Mouse (Mus musculus) MN1 (cell line): ENCODE measurements at regions not wholly inside any gene's neighbourhood (a gene's known extent, or its start where the extent isn't known, plus 50 kb on each side); places are given as distances from the start of the nearest gene placed in this dataset.
"Not testable (repeated sequence)": the region's sequence is repeated elsewhere in the genome, so short reads cannot be mapped to it uniquely, and the experiment has no call there.

Source experiments
- DNase-seq: peaks from one replicate; pipeline ENCODE4 v3.0.0-alpha.2; 2016; ENCODE audit warnings: low spot score

DNA sequence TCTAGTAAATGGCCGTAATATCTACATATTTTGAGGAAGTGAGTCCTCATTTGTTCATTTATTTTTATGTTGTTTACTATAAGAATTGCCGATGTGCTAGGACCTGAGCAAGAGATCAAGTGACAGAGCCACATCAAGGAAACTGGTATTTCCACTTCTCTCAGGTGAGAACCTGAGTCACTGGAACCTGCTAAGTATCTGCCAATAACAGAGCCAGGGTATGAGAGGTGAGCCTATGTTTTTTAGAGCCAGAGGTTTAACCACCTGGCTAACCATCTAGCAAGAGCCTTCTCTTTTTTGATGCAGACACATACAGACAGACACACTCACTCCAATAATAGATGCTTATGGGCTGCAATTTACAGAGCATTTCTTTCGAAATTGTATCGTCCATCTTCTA is 101.2 kb upstream of the Fam78b start:
- no peak for DNase-seq

DNA sequence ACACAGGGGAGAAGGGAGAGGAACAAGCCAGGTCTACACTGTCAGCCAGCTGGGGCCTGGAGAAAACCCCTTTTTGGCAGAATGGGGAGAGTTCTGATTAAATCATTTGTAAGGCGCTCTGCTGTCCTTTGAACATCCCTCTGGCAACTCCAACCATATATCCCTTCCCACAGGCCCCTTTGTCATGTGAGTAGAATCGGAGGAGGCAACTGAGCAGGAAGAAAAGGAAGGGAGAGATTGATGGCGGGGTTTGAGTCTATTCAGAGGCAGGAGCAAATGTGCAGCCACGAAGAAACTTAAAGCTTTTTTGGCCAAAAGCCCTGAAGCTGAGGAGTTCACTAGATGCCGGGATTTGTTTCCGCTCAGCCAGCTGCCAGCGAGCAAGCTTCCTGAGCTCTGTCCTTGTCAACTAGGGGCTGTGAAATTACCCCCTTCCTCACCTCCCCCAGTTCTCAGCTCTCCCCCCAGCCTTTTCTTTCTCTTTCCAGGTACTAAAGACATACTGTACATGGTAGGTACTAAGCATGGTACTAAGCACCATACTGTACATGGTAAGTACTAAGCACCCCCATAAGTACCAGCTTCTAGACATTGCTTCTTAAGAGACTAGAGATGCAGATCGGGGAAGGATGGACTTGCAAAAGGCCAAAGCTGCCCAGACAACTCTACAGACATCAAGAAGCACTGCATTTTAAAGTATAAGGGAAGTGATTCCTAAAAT is 100.6 kb upstream of the Fam78b start:
- no peak for DNase-seq

DNA sequence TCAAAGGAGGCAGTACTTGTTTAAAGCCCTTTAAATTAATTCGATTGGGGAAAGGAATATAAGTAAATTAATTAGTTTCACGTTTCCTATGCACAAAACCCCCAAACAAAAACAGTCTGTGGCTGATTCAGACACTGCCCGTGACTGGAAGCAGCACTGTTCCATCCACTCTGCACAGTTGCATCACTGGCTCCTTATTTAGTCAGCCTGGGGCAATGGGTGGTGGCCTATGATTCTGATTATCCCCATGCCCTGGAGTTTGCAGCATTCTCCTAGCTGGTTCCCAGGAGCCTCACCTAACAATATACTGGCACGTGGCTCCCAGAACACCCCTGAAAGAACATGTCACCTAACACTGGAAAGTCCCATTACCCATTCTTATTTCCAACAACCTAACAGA is 99.6 kb upstream of the Fam78b start:
- no peak for DNase-seq

DNA sequence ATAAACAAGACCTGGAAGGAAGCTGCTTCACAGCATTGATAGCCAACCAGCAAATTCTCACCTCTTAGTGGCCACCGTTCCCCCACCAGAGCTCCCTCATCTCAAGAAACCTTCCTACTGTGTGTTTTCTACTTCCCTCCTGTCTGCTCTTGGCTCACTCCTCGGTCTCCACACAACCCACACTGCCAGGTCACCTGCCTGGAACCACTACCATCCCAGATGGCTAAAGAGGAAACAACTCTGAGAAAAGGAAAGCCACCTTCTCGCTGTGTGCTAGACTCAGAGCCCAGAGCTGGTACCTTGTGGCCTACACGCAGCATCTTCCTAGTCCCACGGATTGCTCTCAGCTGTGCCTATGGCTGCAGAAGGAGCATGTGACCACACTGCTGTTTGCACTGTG is 97.8 kb upstream of the Fam78b start:
- no peak for DNase-seq

DNA sequence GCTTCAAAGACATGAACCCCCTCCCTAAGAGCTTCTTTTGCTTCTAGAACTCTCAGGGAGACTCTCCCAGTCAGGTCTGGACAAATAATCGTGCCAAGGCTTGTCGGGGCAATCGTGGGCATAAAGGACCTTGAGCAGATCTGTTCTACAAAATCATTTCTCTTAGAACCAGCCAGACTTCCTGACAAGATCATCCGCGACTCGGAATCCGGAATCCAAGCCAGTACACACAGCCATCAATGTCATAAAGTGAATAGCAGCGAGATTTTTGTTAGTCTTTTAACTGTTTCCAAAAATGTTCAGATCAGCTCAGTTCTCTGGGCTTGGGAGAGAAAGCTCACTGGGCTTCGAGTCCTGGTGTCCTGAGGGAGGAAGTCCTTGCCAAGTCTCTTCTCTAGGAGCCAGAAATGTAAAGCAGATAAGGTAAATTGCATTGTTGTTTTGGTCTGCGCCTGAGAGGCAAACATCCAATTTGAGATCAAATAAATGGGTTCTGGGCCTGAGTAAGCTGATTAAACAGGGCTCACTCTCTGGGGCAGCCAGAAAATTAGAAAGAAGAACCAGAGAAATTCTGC is 92.9 kb upstream of the Fam78b start:
- DNase-seq: peak; percentile 57

DNA sequence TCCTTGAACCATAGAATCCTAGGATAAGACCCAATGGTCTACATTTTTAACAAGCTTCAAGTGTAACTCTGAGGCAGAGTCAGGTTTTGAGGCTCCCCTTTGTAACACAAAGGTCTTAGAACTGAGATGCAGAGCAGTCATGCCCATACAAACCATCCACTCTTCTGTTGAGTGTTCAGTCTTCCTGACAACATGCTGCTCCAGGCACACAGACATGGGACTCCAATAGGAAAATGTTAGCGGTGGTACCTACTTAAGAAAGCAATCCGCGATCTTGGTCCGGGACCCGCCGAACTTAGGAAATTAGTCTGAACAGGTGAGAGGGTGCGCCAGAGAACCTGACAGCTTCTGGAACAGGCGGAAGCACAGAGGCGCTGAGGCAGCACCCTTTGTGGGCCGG is 89.0 kb upstream of the Fam78b start:
- DNase-seq: not testable (repeated sequence)

DNA sequence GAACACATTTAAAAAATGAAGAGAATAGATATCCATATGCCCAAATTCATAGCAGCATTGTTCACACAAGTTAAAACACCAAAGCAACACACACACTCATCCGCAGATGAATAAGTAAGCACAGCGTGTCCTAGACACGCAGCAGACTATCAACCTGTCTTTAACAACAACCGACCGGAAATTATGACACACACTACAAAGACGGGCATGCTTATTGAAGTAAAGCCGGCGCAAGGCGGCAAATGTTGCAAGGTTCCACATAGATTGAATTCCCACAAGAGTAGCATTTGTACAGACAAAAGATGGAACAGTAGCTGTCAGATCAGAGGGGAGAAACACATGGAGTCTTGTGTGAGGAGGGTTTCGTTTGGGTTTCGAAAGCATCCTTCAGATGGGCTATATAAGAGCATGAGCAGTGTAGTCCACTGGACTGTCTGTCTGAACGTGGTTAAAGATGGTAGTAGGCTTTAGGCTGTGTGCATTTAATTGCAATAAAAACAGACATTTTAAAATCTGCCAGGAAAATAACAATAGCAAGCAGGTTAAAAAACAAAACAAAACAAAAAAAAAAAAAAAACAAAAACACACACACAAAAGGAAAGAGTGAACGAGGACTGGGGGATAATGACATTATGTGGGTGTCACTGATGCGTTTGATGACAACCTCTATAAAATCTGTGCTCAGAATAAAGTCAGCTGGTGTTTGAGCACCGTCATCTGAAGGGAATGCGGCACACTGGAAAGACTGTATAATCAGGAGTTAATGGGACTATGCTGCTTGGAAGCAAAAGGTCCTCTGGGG is 78.1 kb upstream of the Fam78b start:
- peak; percentile 67 for DNase-seq

DNA sequence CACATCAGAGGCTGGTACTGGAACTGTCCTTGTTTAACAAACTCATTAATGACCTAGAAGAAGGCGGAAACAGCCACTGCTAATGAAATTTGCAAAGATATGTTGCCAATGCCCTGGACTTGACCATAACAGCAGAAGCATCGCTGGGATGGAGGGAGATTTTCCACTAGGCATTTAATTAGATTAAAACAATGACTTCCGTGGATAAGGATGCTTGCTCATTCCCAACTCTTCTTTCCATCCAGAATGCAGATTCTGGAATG is 77.6 kb upstream of the Fam78b start:
- DNase-seq: peak; percentile 90

DNA sequence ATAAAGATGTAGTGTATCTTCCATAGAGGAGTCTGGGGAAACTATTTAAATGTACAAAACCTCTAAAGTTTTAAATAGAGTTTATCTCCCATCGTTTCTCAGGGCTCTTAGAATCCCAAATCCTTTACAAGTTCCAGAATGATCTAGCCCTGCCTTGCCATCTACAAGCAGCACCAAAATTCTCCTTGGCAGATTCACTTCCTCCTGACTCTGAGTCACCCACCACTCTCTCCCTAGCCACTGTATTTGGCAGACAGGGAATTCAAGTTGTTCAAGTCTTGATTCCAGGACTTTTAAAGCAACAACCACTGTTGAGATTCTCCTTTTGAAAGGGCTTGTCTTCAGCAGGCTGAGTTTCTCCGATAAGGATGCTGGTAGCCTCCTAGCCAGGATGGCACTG is 77.1 kb upstream of the Fam78b start:
- DNase-seq: peak; percentile 62

DNA sequence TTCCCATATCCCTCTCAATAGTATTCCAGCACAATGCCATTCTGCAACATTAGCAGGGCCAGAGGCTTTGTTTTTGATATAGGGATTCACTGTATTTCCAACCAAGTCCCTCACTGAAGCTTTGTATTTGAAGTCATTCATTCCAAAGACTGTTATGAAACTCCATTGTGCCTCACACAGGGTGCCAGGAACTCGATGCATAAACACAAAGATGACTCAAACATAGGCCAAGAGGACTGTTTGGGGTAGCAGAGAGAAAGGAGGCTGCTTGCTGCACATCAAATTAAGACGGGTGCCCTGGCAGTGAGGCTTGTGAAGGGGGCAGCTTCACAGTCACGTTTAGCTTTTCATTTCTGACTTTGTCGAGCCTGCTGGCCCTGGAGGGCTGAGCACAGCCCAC is 75.1 kb upstream of the Fam78b start:
- no peak for DNase-seq

DNA sequence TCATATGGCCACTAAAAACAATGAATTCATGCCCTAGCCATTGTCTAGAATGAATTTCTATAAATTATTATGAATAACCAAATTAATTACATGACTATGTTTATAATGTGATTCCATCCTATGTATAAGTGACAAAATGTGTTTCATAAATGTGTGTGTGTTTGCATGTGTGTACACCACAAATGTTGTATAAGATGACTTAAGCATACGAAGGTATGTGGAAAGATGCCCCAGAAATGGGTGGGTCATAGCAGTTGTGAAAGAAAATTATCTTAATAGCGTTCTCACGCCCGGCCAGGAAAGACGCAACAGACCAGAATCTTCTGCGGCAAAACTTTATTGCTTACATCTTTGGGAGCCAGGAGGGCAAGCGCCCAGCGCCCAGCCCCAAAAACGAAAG is 61.5 kb upstream of the Fam78b start:
- not testable (repeated sequence) for DNase-seq

DNA sequence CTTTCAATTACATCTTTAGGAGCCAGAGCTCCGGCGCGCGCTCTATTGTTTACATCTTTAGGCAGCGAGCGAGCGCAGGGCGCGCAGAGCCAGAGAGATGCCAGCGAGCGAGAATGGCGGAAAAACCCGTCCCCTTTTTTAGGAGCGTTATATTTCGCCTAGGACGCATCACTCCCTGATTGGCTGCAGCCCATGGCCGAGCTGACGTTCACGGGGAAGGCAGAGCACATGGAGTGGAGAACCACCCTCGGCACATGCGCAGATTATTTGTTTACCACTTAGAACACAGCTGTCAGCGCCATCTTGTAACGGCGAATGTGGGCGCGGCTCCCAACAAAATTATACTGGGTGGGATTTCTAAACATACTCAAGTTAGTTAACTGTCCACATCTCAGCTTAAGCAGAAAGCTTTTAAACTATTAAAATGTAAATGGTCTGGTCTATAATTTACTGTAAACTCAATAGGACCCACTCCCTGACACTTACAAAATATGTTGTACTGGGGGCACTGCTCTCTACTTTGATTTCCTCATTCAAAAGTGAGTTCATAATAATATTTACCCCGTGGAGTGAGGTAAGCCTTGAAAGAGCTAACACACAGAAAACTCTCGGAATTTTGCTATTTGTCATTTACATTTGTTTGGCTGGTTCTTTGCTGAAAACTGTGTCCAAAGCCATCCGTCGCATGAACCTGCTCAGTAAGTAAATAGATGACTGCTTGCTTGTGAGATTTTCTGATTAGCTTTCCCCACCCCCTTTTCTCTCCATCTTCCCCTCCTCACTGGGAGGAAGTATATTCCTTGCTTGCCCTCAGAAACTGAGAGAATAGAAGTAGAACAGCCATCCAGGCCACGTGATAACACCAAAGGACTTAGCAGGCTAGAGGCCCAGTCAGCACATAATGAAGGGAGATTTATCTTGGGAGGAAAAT is 60.8 kb upstream of the Fam78b start:
- not testable (repeated sequence) for DNase-seq

DNA sequence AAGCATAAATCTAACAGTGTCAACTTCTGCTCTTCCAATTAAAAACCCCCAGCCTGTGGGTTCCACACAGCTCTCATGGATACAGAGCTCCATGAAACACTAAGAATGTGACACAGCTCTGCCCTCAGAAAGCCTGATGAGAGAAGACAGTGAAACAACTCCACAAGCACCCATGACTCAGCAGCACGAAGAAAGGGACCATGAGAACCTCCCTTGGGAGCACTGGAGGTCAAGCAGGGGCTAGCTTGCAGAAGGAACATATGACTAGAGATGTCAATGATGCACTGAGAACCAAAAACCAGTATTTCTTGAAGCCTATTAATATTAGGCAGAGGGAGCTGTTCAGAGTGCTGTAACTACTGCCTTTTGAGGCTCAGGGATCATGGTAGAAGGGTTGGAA is 59.0 kb upstream of the Fam78b start:
- DNase-seq: peak; percentile 50

DNA sequence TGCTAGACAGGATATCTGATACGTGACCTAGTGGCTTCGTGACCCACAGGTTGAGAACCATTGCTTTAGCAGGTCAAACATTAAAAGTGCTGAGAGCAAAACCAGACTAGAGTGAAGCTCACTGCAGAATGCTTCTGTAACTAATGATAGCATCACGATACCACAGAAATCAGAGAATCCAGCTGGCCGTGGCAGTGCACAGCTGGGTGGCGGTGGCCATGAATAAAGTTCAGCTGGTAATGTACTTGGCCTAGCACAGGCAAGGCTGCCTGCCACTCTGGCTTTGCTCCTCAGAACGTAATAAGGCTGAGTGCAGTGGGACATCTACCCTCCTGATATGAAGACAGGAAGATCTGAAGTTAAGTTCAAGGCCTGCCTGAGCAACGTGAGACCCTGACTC is 56.7 kb upstream of the Fam78b start:
- DNase-seq: no peak

DNA sequence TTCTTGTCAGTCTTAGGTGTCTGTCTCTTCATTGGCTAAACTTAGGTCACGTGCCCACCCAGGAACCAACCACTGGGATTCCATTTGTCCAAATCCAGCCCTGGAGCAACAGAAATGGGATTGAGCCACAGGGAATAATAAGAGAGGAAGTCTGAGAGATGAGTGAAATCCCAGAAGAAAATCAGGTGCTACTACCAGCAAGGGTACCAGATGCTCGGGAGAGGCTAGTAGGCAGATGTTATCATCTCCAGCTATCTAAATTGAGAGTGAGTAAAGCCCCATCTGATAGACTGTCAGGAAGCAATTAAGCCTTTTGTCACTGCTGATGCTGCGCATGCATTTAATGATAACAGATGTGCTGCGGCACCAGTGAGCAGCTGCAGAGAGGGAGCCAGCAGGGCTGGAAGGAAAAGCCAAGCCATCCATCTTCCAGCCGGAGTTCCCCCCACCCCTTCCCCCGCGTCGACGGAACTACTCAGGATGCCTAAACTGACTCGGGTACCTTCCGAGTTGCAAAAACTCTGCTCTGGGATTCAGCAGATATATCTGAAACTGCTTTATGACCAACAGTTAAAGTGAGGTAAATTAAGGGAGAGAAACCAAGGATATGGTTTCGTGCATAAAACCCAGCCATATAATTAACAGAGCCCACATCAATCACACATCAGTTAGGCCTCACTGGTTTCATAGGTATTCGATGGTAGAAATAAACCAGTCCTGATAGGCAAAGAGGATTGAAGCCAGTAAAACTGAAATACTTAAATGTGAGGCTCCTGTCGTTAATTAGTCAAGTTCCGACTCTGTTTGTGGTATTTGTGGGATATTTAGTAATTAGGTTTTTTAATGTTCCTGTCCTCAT is 53.1 kb upstream of the Fam78b start:
- DNase-seq: peak; percentile 89
